Mouse (Mus musculus): Measurements from ENCODE around the gene Fcrla. TPM values are rescaled to one million over a fixed set of nuclear protein-coding genes. Genes with fewer than 3 reads are reported as not detected.

Gene Fcrla
- polyA plus RNA-seq, 1 experiment, result 8.7 TPM

DNA sequence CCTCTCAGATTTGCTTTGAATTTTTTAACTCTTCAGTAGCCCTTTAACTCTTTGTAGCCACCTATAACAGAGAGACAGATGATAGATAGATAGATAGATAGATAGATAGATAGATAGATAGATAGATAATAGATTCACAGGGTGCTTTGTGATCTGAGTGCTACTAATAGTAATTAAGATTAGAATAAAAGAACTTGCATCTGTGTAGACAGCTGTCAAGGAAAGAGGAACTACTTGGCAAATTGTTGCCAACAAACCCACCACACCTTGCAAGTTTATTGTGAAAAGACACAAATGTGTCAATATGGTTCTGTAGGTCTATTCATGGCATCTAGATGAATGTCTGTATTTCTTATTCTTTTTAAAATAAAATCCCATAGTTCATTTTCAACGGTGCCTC lies 6.6 kb upstream of the Fcrla start:
- TF ChIP-seq CTCF (IDR thresholded peaks at IDR 0.05; ENCODE audit: insufficient read depth, low read length) (no peak), POLR2A (IDR thresholded peaks at IDR 0.05; ENCODE audit: borderline replicate concordance, extremely low read depth, low read depth, low read length) (no peak)

DNA sequence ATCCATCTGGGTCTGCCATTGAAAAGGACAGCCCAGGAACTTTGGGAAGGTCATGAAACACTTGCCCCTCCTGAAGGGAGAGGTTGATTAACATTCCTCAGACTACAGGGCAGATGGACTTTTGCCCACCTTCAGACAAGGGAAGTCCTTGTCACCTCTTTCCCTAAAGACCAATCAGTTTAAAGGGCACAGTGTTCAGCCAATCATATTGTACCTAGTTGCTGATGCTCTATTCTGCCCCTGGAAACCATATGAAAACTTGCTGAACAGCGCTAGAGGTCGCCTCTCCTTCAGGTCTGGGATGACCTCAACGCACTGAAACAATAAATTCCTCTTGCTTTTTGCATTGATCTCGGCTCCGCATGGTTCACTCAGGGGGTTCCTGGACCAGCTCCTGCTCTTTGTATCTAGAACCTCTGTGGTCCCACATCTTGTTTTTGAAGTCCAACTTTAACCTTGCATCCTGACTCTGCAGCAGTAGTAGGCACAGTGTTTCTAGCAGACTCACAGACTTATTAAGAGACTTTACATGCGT lies 6.1 kb upstream of the Fcrla start:
- WGBS, result 73% methylated on average over 6 of the region's 6 CpGs
- DNase-seq, result no peak
- no peak for TF ChIP-seq CTCF (IDR thresholded peaks at IDR 0.05; ENCODE audit: insufficient read depth, low read length)
- no peak for TF ChIP-seq POLR2A (IDR thresholded peaks at IDR 0.05; ENCODE audit: borderline replicate concordance, extremely low read depth, low read depth, low read length)
- H3K4me3 ChIP-seq (replicated peaks; ENCODE audit: extremely low read depth, low read depth, low read length), result no peak overlapping the region
- H3K4me1 ChIP-seq (ENCODE audit: control insufficient read depth, insufficient read depth, low read length), result peaks cover 3% of the 10 kb centered on the region

More for the DNA sequence above, 6.6 kb upstream of the Fcrla start:
- Histone ChIP-seq H3K4me3 (replicated peaks; ENCODE audit: extremely low read depth, low read depth, low read length) (no peak overlapping the region), H3K4me1 (ENCODE audit: control insufficient read depth, insufficient read depth, low read length) (peaks cover 3% of the 10 kb centered on the region)
- DNase-seq, result no peak
- WGBS, result 61% methylated on average over 1 of the region's 1 CpGs

DNA sequence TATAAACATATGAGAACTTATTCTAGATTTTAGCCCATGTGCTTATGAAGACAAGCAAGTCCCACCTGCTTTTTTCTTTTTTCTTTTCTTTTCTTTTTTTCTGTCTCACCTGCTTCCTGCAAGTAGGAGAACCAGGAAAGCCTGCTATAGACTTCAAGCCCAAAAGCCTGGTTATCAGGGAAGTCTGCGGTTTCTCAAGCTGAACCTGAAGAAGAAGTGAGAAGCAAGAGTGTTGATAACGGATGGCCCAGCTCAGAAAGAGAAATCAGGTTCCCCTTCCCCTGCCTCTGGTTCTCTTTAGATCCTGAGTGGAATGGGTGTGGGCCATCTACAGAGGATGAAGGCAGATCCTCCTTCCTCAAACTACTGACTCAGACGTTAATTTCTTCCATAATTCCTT lies 4.7 kb upstream of the Fcrla start:
- Histone ChIP-seq H3K4me3 (replicated peaks; ENCODE audit: extremely low read depth, low read depth, low read length) (no peak overlapping the region), H3K4me1 (ENCODE audit: control insufficient read depth, insufficient read depth, low read length) (peaks cover 3% of the 10 kb centered on the region)
- no peak for TF ChIP-seq CTCF (IDR thresholded peaks at IDR 0.05; ENCODE audit: insufficient read depth, low read length)
- no peak for TF ChIP-seq POLR2A (IDR thresholded peaks at IDR 0.05; ENCODE audit: borderline replicate concordance, extremely low read depth, low read depth, low read length)
- 75% methylated on average over 3 of the region's 3 CpGs for WGBS
- DNase-seq, result no peak

GRCm38 (mm10) chr1:170929245-170929644 lies 1.9 kb upstream of the Fcrla start:
- TF ChIP-seq CTCF (IDR thresholded peaks at IDR 0.05; ENCODE audit: insufficient read depth, low read length), result no peak
- TF ChIP-seq POLR2A (IDR thresholded peaks at IDR 0.05; ENCODE audit: borderline replicate concordance, extremely low read depth, low read depth, low read length), result no peak
- WGBS, result 78% methylated on average over 4 of the region's 4 CpGs

GRCm38 (mm10) chr1:170928467-170928866 lies 1.1 kb upstream of the Fcrla start:
- 56% methylated on average over 2 of the region's 2 CpGs for WGBS
- no peak for DNase-seq
- Histone ChIP-seq H3K4me3 (replicated peaks; ENCODE audit: extremely low read depth, low read depth, low read length) (no peak overlapping the region), H3K4me1 (ENCODE audit: control insufficient read depth, insufficient read depth, low read length) (no peaks in the 10 kb centered on the region)
- TF ChIP-seq POLR2A (IDR thresholded peaks at IDR 0.05; ENCODE audit: borderline replicate concordance, extremely low read depth, low read depth, low read length) (no peak), CTCF (IDR thresholded peaks at IDR 0.05; ENCODE audit: insufficient read depth, low read length) (no peak)

More at GRCm38 (mm10) chr1:170929245-170929644, 1.9 kb upstream of the Fcrla start:
- Histone ChIP-seq H3K4me1 (ENCODE audit: control insufficient read depth, insufficient read depth, low read length) (no peaks in the 10 kb centered on the region; the same call in none of the 2 replicates), H3K4me3 (replicated peaks; ENCODE audit: extremely low read depth, low read depth, low read length) (no peak overlapping the region)
- no peak for DNase-seq

GRCm38 (mm10) chr1:170926941-170927340 lies 442 bp downstream of the Fcrla start:
- Histone ChIP-seq H3K4me1 (ENCODE audit: control insufficient read depth, insufficient read depth, low read length) (no peaks in the 10 kb centered on the region), H3K4me3 (replicated peaks; ENCODE audit: extremely low read depth, low read depth, low read length) (no peak overlapping the region)
- WGBS, result 47% methylated on average over 6 of the region's 6 CpGs
- TF ChIP-seq CTCF (IDR thresholded peaks at IDR 0.05; ENCODE audit: insufficient read depth, low read length) (no peak), POLR2A (IDR thresholded peaks at IDR 0.05; ENCODE audit: borderline replicate concordance, extremely low read depth, low read depth, low read length) (no peak)
- DNase-seq, result no peak

DNA sequence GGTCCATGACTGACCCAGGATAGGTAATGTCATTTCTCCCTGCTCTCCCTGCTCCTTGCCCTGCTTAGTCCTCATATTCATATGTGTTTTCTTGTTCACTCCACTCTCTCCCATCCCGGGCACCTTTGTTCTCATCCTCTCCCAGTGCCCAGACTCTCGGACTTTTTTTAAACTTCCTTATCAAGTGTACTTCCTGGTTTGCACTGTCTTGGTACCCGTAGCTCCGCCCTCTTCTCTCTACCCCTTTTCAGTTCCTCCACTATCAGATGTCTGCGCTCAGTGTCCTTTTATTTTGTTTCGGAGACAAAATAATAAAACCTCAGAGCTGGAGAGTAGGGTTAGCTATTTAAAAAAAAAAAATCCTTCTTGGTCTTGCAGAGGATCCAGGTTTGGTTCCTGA lies 2.9 kb downstream of the Fcrla start:
- Histone ChIP-seq H3K4me1 (ENCODE audit: control insufficient read depth, insufficient read depth, low read length) (no peaks in the 10 kb centered on the region), H3K4me3 (replicated peaks; ENCODE audit: extremely low read depth, low read depth, low read length) (no peak overlapping the region)
- TF ChIP-seq CTCF (IDR thresholded peaks at IDR 0.05; ENCODE audit: insufficient read depth, low read length) (no peak), POLR2A (IDR thresholded peaks at IDR 0.05; ENCODE audit: borderline replicate concordance, extremely low read depth, low read depth, low read length) (no peak)
- DNase-seq, result no peak
- WGBS, result 50% methylated on average over 6 of the region's 6 CpGs

DNA sequence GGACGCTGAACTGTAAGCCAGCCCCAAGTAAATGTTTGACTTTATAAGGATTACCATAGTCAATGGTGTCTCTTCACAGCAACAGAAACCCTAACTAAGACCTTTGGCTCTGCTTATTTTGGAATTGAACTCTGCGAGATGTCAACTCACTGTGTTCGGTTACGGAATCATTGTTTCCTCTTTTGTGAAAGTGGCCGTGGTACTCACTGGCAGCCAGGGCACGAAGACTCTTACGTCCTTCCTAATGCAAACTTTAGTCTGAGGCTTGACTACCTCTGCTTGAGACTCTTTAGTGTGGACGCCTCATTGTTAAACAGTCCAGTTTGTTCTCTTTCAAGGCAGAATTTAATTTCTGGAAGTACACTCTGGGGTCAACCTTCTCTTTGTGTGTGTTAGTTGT lies 8.1 kb downstream of the Fcrla start:
- no peaks in the 10 kb centered on the region for H3K4me1 ChIP-seq (ENCODE audit: control insufficient read depth, insufficient read depth, low read length)
- 92% methylated on average over 8 of the region's 8 CpGs for WGBS
- no peak overlapping the region for H3K4me3 ChIP-seq (replicated peaks; ENCODE audit: extremely low read depth, low read depth, low read length)
- no peak for DNase-seq
- no peak for TF ChIP-seq POLR2A (IDR thresholded peaks at IDR 0.05; ENCODE audit: borderline replicate concordance, extremely low read depth, low read depth, low read length)
- TF ChIP-seq CTCF (IDR thresholded peaks at IDR 0.05; ENCODE audit: insufficient read depth, low read length), result no peak

GRCm38 (mm10) chr1:170915657-170916056 lies 11.7 kb downstream of the Fcrla start:
- no peak for TF ChIP-seq CTCF (IDR thresholded peaks at IDR 0.05; ENCODE audit: insufficient read depth, low read length)
- TF ChIP-seq POLR2A (IDR thresholded peaks at IDR 0.05; ENCODE audit: borderline replicate concordance, extremely low read depth, low read depth, low read length), result no peak
- no peak overlapping the region for H3K4me3 ChIP-seq (replicated peaks; ENCODE audit: extremely low read depth, low read depth, low read length)
- no peaks in the 10 kb centered on the region for H3K4me1 ChIP-seq (ENCODE audit: control insufficient read depth, insufficient read depth, low read length)
- WGBS, result 50% methylated on average over 5 of the region's 5 CpGs
- no peak for DNase-seq

- TF ChIP-seq CTCF (IDR thresholded peaks at IDR 0.05; ENCODE audit: insufficient read depth, low read length) (no peak), POLR2A (IDR thresholded peaks at IDR 0.05; ENCODE audit: borderline replicate concordance, extremely low read depth, low read depth, low read length) (no peak)
- WGBS, result 71% methylated on average over 5 of the region's 5 CpGs
- no peak for DNase-seq
- peaks cover 3% of the 10 kb centered on the region; the same call in 1 of the 2 replicates for H3K4me1 ChIP-seq (ENCODE audit: control insufficient read depth, insufficient read depth, low read length)
- H3K4me3 ChIP-seq (replicated peaks; ENCODE audit: extremely low read depth, low read depth, low read length), result no peak within 1 kb of the TSS
Measured at GRCm38 (mm10) chr1:170912891-170913615, 14.3 kb downstream of the Fcrla start, which contains the start of gene Fcrlb. TSS of gene Fcrlb (minus strand) at chr1:170912941.
